Mouse (Mus musculus) central nervous system, embryonic 18 days (tissue): ENCODE data around the gene Olfr399. TPM values are rescaled to one million over a fixed set of nuclear protein-coding genes. Genes with fewer than 3 reads are reported as not detected.

ENCODE experiments used
- polyA plus RNA-seq: library from polyadenylated mRNA; depleted of rRNA; stranded (reverse); fragments of >200 nt; gene quantifications from 2 replicates; pipeline ENCODE4 v1.2.3, GENCODE M21; 2012; rRNA removed

Gene Olfr399
- not detected in 2 replicates for polyA plus RNA-seq

DNA sequence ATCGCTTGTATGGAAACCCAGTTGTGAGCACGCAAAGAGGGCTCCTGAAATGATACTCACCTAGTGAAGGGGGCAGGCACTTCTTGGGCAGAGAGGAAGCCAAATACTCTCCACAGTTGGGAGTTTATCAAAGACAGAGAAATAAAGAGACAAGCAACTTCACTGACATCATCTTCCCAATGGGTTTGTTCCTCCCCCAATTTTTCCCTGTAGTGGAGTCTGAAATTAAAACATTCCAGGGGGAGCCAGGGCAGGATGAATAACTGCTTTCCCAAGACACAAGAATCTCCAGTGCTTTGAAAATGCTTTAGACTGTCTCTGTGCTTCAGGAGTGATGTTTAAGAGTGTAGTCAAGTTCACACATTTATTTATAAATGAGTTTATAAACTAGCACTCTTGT lies at the start of gene Olfr399, which contains the start of gene Olfr139:
Gene Olfr399, minus strand, starts transcription at position 165 of the 400 bp plus-strand sequence.
Gene Olfr139, minus strand, starts transcription at position 101 of the 400 bp plus-strand sequence.

DNA sequence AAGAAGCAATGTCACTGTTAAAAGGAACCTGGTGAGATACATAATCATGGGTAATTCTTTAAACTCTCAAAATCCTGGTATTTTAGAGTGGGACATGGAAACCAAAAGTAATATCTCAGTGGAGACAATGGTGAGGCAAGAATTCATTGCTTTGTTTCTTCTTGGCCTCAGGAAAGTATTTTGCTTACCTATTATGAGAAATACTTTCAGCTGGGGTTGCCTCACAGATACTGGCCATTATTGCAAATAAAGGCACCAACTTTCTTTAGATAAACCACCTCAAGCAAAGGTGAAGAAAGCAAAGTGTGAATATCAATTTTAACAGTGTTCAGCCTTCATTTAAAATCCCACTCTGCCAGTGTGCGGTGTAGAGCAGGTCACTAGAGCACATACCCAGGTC lies 13.2 kb upstream of the Olfr399 start, which contains the start of gene Zfp616:
Gene Zfp616, plus strand, starts transcription at position 301 of the 400 bp plus-strand sequence.

Other genes starting within 250 kb of the Olfr399 start
- not detected in 2 replicates for gene Olfr392, start 239.6 kb downstream of the Olfr399 start, polyA plus RNA-seq
- gene Olfr393, start 205.2 kb downstream of the Olfr399 start, polyA plus RNA-seq = not detected in 2 replicates
- not detected in 2 replicates for gene Olfr394, start 165.8 kb downstream of the Olfr399 start, polyA plus RNA-seq
- gene Olfr395, start 147.3 kb downstream of the Olfr399 start, polyA plus RNA-seq = not detected in 2 replicates
- not detected in 2 replicates for gene Olfr23, start 119.9 kb downstream of the Olfr399 start, polyA plus RNA-seq
- not detected in 2 replicates for gene Olfr397, start 95.8 kb downstream of the Olfr399 start, polyA plus RNA-seq
- gene Olfr398, start 66.2 kb downstream of the Olfr399 start, polyA plus RNA-seq = not detected in 2 replicates
- not detected in 2 replicates for gene Olfr139, start 64 bp downstream of the Olfr399 start, polyA plus RNA-seq
- not detected in 2 replicates for gene Zfp616, start 13.3 kb upstream of the Olfr399 start, polyA plus RNA-seq
- not detected in 2 replicates for gene Olfr401, start 57.1 kb upstream of the Olfr399 start, polyA plus RNA-seq
- not detected in 2 replicates for gene Olfr402, start 96.9 kb upstream of the Olfr399 start, polyA plus RNA-seq
- gene Olfr403, start 129.6 kb upstream of the Olfr399 start, polyA plus RNA-seq = not detected in 2 replicates
- gene Olfr43, start 154.8 kb upstream of the Olfr399 start, polyA plus RNA-seq = not detected in 2 replicates
- not detected in 2 replicates for gene Olfr406, start 203.2 kb upstream of the Olfr399 start, polyA plus RNA-seq
- gene Olfr59, start 227.1 kb upstream of the Olfr399 start, polyA plus RNA-seq = not detected in 2 replicates